Mouse (Mus musculus) hindbrain, embryonic 10.5 days (tissue): ENCODE results near the gene C730034F03Rik. TPM values are rescaled to one million over a fixed set of nuclear protein-coding genes. Genes with fewer than 3 reads are reported as not detected.

ENCODE experiments used
- polyA plus RNA-seq: library from polyadenylated mRNA; unstranded; fragments of >200 nt; fragmentation: Nextera tagmentation; extraction: Ambion mirVana; gene quantifications from 2 replicates; pipeline ENCODE4 v1.2.1, GENCODE M21; 2016

C730034F03Rik gene
- polyA plus RNA-seq, 1 experiment from 2014 or later: 3.8 TPM

Other genes with a start within 250 kb of the C730034F03Rik start
- 133 and 155 TPM in 2 replicates for gene Plxnb2, start 248.8 kb upstream of the C730034F03Rik start, polyA plus RNA-seq
- 29.7 and 40.1 TPM in 2 replicates for gene Dennd6b, start 233.1 kb upstream of the C730034F03Rik start, polyA plus RNA-seq
- 27.2 and 45.7 TPM in 2 replicates for gene Ppp6r2, start 218.0 kb upstream of the C730034F03Rik start, polyA plus RNA-seq
- gene Sbf1, start 114.3 kb upstream of the C730034F03Rik start, polyA plus RNA-seq: 92.5 and 103 TPM in 2 replicates
- gene Adm2, start 106.9 kb upstream of the C730034F03Rik start, polyA plus RNA-seq: 0.25 and 0.27 TPM in 2 replicates
- not detected in 2 replicates for gene Miox, start 95.2 kb upstream of the C730034F03Rik start, polyA plus RNA-seq
- gene Lmf2, start 73.9 kb upstream of the C730034F03Rik start, polyA plus RNA-seq: 49.2 and 52.0 TPM in 2 replicates
- 187 and 194 TPM in 2 replicates for gene Ncaph2, start 73.9 kb upstream of the C730034F03Rik start, polyA plus RNA-seq
- 6.9 and 8.3 TPM in 2 replicates for gene Sco2, start 55.7 kb upstream of the C730034F03Rik start, polyA plus RNA-seq
- 1.3 and 2.1 TPM in 2 replicates for gene Tymp, start 52.5 kb upstream of the C730034F03Rik start, polyA plus RNA-seq
- gene Odf3b, start 50.3 kb upstream of the C730034F03Rik start, polyA plus RNA-seq: 0.96 and 3.3 TPM in 2 replicates
- not detected in 2 replicates for gene Klhdc7b, start 44.7 kb upstream of the C730034F03Rik start, polyA plus RNA-seq
- gene Syce3, start 19.1 kb upstream of the C730034F03Rik start, polyA plus RNA-seq: not detected in 2 replicates
- 0.82 and 1.5 TPM in 2 replicates for gene Cpt1b, start 3.7 kb upstream of the C730034F03Rik start, polyA plus RNA-seq
- not detected in 2 replicates for gene Gm44502, start 107 bp downstream of the C730034F03Rik start, polyA plus RNA-seq
- gene Chkb, start 319 bp downstream of the C730034F03Rik start, polyA plus RNA-seq: 50.9 and 64.1 TPM in 2 replicates
- gene Mapk8ip2, start 24.3 kb downstream of the C730034F03Rik start, polyA plus RNA-seq: 22.2 and 40.3 TPM in 2 replicates
- gene Arsa, start 47.8 kb downstream of the C730034F03Rik start, polyA plus RNA-seq: 14.3 and 14.8 TPM in 2 replicates
- 2.8 and 3.5 TPM in 2 replicates for gene Shank3, start 70.0 kb downstream of the C730034F03Rik start, polyA plus RNA-seq
- gene Acr, start 138.7 kb downstream of the C730034F03Rik start, polyA plus RNA-seq: 0.19 and 0.38 TPM in 2 replicates
- gene Rabl2, start 162.3 kb downstream of the C730034F03Rik start, polyA plus RNA-seq: 76.7 and 88.1 TPM in 2 replicates